Mouse (Mus musculus) olfactory bulb, adult 2 months (tissue): ENCODE measurements at regions not wholly inside any gene's neighbourhood (a gene's known extent, or its start where the extent isn't known, plus 50 kb on each side); places are given as distances from the start of the nearest gene placed in this dataset.

Experiments used
- CTCF ChIP-seq: fragments of 200-500 bp; IDR thresholded peaks from 2 replicates; pipeline ENCODE4 v1.5.1; 2012; ENCODE audit warnings: low read depth, mild to moderate bottlenecking, low read length, moderate library complexity; ENCODE audit not compliant: insufficient read depth
- POLR2A ChIP-seq: fragments of 200-500 bp; IDR thresholded peaks from 2 replicates; pipeline ENCODE4 v1.6.1; 2012; ENCODE audit warnings: mild to moderate bottlenecking, low read depth, low read length, moderate library complexity; ENCODE audit not compliant: insufficient read depth

GRCm38 (mm10) chr16:21277789-21278342 lies 73.3 kb downstream of the Ephb3 start:
- no peak for TF ChIP-seq POLR2A
- no peak for TF ChIP-seq CTCF
